Mouse (Mus musculus) layer of hippocampus, adult 9-10 months (tissue): Measurements from ENCODE around the gene Copa.

Experiments used
- DNase-seq: peaks from one replicate; pipeline ENCODE4 v3.0.0; 2022; ENCODE audit warnings: low spot score

Copa gene

DNA sequence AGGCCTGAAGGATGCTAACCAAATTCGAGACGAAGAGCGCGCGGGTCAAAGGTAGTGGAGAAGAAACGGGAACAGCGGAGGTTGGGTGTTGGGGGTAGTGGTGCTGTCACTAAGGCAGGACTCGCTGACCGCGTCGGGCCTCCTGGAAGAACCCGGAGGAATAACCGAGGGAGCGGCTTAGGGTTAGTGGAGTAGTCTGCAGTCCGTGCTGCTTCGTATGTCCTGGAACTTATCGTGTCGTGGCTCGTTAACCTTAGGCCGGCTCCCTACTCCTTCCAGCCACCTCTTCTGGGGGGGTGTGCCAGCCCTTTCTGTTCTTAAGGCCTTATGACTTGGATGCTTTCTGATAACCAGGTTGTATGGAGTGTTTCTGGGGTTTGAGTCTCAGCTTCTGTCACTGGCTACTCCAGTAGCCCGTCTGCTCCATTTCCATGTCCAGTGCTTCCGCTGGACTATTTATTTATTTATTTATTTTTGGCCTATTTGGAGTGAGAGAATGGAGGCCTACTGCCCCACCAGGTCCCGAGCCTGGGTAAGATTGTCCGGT is 643 bp downstream of the Copa start:
- no peak for DNase-seq

DNA sequence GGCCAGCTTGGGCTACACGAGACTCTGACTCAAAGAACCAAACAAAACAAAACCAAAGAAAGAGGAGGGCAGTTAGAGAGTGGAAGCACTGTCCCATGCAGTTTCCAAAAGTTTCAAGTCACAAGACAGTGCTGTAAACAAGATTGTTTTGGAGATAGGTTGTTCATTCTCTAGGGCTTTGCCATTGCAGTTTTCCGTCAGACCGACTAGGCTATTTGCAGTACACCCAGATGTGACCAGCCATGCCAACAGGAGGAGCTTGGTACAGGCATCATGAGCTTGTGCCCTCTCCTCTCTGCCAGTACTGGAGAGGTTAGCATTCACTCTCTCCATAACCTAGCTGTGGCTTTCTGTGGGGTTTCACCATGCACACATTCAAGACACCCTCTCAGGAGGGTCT is 11.2 kb downstream of the Copa start:
- no peak for DNase-seq

DNA sequence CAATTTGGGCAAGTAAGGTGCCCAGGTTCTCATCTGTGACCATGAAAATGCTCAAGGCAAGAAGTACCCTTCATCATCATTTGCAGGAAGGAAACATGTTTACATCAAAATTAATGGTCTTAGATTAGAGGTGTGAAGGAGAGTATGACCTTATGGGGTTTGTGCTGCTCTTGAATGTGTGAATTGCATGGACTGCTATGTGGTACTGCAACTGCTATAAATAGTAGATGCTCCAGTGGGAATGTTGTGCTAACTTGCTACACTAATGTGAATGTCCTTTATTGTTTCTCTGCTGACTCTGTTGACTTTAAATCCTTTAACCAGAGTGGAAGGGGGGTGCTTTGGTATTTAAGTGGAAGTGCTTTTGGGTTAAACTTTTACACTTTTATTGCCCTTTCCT is 12.0 kb downstream of the Copa start:
- DNase-seq = no peak

DNA sequence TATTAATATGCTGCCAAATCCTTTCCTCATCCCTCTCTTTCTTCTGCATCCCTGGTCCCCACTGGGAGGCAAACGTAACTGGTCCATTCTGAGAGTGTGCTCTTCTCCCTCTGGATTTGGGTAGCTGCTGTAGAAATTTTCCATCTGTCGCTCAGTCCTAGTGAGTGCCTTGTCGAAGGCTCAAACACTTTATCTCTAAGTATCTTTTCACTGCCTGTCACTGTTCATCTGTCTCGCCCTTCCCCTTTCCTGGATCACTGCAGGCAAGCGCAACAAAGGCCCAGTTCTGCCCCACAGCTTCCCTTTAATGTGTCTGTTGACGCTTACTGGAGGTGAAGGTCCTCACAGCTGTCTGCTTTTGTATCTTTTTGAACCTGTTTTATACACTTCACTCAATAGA is 12.9 kb downstream of the Copa start:
- no peak for DNase-seq

DNA sequence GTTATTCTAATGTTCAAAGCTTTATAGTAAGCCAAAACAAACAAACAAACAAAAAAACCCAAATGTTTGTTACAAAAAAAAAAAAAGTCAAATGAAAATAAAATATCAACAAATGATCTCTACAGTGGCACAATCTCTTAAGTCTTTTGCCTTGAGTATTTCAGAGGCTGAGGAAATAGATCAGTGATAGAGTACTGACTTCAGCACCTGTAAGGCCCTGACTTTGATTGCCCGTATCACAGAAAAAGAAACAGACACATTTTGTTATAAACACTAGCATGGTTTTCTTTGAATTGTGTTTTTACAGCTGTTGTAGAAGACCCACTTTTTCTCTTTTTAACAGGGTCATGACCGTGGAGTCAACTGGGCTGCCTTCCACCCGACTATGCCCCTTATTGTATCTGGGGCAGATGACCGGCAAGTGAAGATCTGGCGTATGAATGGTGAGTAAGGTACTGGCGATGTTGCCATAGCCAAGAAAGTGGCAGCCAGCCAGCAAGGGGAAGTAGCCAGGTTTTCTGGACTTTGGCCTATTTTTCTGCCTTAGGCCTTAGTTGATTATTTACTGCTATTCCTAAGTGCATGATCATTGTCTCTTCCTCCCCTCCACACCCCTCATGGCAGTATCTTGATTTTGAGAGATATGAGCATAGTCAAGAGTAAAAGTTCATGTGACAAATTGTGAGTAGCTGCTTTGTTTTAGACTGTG is 17.1 kb downstream of the Copa start:
- no peak for DNase-seq

DNA sequence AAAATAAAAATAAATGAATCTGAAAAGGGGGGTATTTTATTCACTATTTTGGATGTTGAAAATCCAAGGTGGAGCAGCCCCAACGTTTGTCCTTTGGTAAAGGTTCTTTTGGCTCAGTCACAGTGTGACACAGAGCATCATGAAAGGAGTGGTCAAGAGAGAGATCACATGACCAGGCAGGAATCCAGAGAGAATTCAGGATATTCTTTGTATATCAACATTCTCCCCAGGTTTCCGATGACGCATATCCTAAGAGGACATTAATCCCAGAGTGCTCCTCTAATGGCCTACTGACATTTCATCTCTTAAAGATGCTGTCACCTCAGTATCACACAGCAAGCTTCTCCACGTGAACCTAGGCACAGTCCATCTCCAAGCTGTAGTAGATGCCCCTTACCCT is 21.3 kb downstream of the Copa start:
- no peak for DNase-seq

DNA sequence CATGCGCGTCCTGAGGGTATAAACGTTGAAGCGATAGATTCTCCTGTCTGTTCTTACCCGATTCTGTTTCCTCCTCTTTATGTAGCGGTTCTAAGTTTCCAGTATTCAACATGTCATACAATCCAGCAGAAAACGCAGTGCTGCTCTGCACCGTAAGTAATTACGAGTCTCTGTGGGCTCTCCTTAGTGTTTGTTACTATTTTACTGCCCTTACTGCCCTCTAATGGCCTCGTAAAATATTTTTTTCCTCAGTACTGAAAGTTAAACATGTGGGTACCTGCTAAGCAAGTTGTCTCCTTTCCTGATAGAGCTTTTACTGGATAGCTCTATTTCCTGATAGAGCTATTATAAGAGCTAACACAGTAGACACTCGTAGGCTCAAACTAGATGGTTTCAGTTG is 22.8 kb downstream of the Copa start:
- DNase-seq = no peak

DNA sequence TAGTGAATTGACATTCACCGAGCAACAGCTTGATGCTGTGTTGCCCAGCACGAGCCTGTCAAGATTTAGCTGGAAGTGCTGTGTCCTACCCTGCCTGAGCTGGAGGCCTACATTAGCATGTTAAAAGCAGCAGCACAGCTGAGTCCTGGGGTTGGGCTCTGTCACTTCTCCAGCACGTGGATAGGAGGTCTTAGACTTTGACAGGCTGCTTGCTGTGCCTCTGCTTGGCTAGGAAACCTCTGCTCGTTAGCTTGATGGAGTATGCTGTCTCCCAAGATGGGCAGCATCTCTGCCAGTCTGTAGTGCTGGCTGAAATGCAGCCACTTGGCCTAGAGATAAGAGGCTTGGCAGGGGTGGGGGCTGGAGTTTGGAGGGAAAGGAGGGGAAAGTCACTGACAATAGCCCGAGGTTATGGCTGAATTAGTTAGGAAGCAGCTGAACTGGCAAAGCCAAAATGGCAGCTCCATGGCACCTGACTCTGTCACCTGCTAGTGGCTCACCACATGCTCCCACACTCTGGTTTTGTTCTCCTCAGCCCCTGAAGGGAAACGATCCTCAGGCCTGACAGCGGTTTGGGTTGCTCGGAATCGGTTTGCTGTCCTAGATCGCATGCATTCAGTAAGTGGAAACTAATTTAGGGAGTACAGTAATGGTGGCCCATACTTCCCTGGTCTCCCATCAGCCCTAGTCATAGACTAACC is 25.6 kb downstream of the Copa start:
- DNase-seq = no peak

DNA sequence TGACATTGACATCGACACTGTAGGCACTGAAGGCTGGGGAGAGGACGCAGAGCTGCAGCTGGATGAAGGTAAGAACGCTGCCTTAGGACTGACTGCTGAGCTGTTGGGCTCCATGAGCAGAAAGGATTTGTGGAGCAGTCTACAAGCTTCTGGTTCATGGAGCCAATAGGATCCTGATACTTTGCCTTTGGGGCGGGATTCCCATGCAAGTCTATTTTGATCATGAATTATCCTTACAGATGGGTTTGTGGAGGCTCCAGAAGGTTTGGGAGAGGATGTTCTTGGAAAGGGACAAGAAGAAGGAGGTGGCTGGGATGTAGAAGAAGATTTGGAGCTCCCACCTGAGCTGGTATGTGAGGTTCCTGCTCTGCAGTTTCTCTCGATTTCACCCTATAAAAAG is 34.6 kb downstream of the Copa start:
- no peak for DNase-seq

DNA sequence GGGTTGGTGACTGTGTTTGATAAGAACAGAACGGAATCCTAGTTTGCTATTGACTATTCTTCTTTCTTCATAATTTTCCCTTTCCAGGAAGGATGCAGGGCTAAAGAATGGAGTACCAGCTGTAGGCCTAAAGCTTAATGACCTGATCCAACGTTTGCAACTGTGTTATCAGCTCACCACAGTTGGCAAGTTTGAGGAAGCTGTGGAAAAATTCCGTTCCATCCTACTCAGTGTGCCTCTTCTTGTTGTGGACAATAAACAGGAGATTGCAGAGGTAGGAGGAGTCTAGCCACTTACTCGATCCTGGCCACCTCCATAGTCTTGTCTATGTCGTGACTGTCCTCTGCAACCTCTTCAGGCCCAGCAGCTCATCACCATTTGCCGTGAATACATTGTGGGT is 36.8 kb downstream of the Copa start:
- no peak for DNase-seq

DNA sequence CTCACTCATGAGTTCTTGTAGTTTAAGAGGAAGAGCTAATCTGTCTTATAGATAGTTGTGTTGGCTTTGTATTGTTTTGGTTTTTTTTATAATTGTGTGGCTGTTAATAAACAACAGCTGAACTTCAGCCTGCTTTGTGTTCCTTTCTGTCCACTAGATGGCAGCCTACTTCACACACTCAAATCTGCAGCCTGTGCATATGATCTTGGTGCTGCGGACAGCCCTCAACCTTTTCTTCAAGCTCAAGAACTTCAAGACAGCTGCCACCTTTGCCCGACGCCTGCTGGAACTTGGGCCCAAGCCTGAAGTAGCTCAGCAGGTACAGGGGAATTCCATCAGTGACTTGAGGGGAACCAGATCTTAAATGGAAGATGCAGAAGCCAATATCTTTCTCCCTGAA is 37.4 kb downstream of the Copa start:
- DNase-seq = peak; percentile 33

DNA sequence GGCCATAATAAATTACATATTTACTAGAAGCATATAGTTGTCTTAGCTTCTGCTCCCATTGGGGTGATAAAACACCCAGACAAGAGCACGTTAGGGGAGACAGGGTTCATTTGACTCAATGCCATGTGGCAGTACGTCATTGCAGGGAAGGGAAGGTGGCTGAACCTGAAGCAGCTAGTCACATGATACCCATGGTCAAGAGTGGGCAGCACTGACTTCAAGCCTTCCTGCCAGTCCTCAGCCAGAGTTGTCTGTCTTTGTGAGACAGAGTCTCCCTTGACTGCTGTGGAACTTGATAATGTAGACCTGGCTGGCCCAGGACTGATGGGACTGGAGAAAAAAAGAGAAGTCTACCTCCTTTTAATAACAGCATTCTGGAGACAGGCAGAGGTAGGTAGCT is 40.3 kb downstream of the Copa start:
- no peak for DNase-seq

DNA sequence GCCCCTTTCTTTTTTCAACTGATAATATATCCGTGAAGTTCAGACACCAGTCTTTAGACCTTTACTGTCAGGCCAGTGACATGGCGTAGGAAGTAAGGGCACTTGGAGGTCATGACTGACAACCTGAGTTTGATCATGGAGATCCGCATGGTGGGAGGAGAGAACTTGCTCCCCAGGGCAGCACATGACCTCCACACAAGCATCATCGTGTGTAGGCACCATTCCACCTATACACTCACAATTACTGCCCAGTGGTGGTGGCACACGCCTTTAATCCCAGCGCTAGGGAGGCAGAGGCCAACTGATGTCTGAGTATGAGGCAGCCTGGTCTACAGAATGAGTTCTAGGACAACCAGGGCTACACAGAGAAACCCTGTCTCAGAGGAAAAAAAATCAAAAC is 42.2 kb downstream of the Copa start:
- no peak for DNase-seq

DNA sequence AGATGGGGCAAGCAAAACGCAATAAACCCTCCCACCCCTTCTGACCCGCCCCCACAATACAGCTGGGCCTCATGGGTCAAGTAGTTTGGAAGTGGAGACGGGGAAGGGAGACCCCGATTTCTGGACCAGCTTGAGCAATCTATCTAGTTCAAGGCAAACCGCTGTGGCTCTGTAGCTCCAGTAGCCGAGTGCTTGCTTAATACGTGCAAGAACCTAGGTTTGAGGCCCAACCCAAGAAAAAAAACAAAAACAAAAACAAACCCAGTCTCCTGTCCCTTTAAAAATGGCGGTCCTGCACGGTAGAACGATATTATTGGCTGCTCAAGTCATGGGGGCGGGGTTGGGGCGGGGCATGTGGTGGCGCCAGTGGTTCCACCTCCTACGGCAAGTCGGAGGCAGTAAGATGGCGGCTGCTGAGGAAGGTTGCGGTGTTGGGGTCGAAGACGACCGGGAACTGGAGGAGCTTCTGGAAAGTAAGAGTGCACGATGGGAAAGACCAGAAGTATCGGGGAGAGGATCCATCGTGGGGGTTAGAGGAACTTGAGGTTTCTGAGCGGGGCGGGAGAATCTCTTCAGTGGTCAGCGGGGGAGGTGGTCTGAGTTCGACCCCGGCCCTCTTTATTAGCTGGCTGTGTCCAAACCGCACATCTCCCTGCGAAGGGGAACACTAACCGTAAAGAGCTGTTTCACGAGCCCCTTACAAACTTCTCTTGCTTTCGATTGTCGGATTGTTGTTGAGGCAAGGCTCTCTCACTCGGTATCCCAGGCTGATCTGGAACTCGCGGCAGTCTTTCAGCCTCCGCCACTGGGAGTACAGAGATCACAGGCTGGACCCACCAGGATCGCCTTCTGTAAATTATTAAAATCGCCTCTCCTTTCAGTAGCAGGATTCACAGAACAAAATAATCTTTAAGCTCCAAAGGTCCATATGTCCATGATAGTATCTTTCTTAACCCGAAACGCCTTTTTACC is 44.3 kb downstream of the Copa start, which contains the start of gene Pex19:
TSS of gene Pex19 (plus strand) at position 380 of the 972 bp plus-strand sequence.
- peak; percentile 27 for DNase-seq

DNA sequence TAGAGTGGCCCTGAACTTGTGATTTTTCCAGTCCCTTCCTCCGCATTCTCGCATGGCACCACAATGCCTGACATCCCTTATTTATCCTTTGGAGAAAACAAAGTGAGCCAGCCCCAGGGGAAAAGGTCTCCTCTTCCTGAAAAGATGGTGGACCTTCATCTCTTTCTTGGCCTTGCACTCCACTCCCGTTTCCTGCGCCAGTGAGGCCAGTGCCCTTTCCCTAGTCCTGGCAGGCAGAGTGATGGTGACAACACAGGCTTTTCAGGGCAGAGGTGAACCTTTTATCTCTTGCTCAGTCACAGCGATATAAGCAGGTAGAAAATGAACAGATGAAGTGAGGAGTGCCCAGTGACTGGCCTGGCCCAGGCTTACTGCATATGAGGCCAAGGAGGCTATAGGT is 45.2 kb downstream of the Copa start:
- DNase-seq = no peak

DNA sequence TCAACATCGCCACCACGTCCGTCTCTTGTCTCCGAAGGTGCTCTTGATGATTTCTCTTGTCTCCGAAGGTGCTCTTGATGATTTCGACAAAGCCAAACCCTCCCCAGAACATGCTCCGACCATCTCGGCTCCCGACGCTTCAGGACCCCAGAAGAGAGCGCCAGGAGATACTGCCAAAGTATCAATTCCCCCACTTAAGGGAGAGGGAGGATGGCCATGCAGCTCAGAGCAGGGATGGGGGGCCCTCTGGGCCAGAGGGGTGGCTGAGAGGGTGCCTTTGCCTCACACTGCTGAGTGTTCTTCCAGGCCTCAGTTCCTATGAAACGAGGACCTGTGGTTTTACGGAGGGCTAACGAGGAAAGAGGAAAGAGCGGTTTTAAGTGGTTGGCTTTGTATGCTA is 46.2 kb downstream of the Copa start:
- DNase-seq = no peak

DNA sequence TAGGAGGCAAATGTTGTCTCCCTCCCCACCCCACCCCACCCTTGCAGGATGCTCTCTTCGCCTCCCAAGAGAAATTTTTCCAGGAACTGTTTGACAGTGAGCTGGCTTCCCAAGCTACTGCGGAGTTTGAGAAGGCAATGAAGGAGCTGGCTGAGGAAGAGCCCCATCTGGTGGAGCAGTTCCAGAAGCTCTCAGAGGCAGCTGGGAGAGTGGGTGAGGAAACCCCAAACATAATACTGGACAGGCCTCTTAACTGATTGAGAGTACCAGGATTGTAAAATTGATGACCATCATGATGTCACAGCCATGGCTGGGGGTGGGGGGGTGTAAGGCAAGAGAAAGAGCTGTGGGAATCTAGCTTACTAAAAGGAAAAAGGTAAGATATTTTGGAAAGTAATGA is 46.8 kb downstream of the Copa start:
- no peak for DNase-seq

DNA sequence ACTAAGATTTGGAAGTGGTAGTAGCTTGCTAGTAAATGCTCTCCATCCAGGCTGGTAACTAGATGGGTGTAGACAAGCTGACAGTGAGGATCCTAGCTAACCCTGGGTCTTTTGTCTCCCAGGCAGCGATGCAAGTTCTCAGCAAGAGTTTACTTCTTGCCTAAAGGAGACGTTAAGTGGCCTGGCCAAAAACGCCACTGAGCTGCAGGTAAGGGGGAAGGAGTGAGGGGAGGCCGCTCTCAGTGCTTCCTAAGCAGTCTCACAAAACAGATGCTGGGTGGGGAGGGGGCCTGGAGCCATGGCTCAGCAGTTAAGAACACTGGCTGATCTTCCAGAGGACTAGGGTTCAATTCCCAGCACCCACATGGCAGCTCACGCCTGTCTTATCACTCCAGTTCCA is 47.5 kb downstream of the Copa start:
- DNase-seq = no peak

DNA sequence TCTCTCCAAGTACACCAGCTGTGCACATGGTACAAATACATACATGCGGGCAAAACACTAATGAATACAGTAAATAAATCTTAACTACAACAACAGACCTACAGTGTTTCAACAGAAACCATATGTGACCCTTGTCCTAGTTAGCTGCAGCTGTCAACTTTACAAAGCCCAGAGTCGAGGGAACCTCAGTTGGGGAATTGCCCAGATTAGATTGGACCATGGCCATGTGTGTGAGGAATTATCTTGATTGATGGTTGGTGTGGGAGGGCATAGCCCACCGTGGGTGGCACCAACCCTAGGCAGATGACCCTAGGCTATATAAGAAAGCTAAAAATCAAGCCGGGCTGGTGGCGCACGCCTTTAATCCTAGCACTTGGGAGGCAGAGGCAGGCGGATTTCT is 50.0 kb downstream of the Copa start:
- DNase-seq = no peak

DNA sequence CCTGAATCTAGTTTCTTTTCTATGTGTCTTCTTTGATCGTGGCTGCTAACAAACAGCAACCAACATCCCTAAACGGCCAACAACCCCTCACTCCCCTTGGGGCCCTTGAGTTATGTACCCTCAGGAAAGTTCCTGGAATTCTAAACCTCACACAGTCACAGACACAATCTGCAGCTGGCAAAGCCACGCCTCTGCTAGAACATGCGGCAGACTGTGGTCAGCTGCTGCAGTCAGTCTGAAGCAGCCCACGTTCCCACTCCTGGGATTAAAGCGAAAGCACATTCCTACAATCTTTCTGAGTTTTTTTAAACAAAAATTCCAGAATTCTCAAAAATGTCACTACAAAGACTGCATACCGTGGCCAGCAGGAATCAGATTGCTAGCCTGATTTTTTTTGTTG is 51.2 kb downstream of the Copa start:
- no peak for DNase-seq

DNA sequence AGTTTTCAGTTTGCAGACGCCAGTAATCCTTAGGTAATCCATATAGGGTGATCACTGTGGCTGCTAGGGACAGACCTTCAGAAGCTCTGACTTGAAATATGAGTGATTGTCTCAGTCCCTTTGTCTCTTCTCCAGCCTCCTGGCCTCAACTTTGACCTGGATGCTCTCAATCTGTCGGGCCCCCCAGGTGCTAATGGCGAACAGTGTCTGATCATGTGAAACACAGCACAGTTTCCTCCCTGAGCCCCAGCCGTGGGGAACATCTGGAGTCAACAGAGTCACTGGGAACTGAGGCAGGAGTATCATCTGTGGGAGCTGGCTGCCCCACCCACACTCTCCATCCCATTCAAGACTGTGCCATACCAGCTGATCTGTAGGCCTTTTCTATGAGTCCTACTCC is 51.7 kb downstream of the Copa start:
- DNase-seq = no peak

DNA sequence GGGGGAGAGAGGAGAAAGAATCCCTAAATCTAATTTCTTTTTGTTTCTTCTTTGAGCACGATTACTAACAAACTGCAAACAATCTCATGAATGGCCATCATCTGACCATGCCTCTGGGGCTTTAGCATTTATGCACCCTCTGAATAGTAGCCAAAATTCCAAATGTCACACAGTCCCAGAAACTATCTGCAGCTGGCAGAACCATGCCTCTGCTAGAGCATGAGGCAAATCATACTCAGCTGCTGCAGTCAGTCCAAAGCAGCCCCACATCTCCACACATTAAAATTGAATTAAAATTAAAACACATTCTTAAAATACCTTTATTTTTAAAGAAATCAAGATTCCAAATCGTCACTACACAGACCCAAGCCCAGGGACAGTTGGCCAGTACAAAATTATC is 57.8 kb downstream of the Copa start:
- DNase-seq = no peak

DNA sequence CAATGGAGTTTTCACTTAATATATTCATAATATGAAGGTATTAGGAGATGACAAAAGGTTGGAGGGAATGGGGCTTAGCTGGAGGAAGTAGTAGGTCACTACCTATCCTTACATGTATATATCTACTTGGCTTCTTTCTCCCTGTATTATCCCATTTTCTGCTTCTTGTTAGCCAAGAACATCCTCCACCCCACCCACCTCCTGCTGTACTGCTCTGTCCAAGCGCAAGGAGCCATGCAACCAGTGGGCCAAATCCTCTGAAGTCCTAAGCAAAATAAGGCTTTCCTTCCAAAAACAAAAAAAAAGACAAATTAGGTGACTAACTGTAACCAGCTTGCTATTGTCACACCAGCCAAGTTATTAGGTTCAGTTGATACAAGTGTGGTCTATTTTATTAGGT is 58.5 kb downstream of the Copa start:
- no peak for DNase-seq
